Mouse (Mus musculus): Measurements from ENCODE around the gene Naaa. TPM values are rescaled to one million over a fixed set of nuclear protein-coding genes. Genes with fewer than 3 reads are reported as not detected.

The Naaa gene
- polyA plus RNA-seq, 1 experiment from 2014 or later = 12.9 TPM

Other genes starting within 250 kb of the Naaa start
- 4.0 and 4.5 TPM in 2 replicates for gene Cdkl2, start 234.3 kb downstream of the Naaa start, polyA plus RNA-seq (2015; fragmentation: Nextera tagmentation; extraction: Ambion mirVana)
- gene G3bp2, start 194.5 kb downstream of the Naaa start, polyA plus RNA-seq (2015; fragmentation: Nextera tagmentation; extraction: Ambion mirVana) = 124 and 144 TPM in 2 replicates
- gene Uso1, start 140.2 kb downstream of the Naaa start, polyA plus RNA-seq (2015; fragmentation: Nextera tagmentation; extraction: Ambion mirVana) = 37.7 and 38.3 TPM in 2 replicates
- not detected in 2 replicates for gene U90926, start 62.8 kb downstream of the Naaa start, polyA plus RNA-seq (2015; fragmentation: Nextera tagmentation; extraction: Ambion mirVana)
- 0.16 and 0.25 TPM in 2 replicates for gene Ppef2, start 21.9 kb downstream of the Naaa start, polyA plus RNA-seq (2015; fragmentation: Nextera tagmentation; extraction: Ambion mirVana)
- 24.7 and 30.8 TPM in 2 replicates for gene Sdad1, start 32.3 kb upstream of the Naaa start, polyA plus RNA-seq (2015; fragmentation: Nextera tagmentation; extraction: Ambion mirVana)
- not detected in 2 replicates for gene Cxcl9, start 49.9 kb upstream of the Naaa start, polyA plus RNA-seq (2015; fragmentation: Nextera tagmentation; extraction: Ambion mirVana)
- 9.3 and 12.6 TPM in 2 replicates for gene Art3, start 53.7 kb upstream of the Naaa start, polyA plus RNA-seq (2015; fragmentation: Nextera tagmentation; extraction: Ambion mirVana)
- gene Cxcl10, start 70.7 kb upstream of the Naaa start, polyA plus RNA-seq (2015; fragmentation: Nextera tagmentation; extraction: Ambion mirVana) = 0.57 and 2.7 TPM in 2 replicates
- gene Nup54, start 157.0 kb upstream of the Naaa start, polyA plus RNA-seq (2015; fragmentation: Nextera tagmentation; extraction: Ambion mirVana) = 52.5 and 57.3 TPM in 2 replicates
- 18.6 and 20.1 TPM in 2 replicates for gene Scarb2, start 228.7 kb upstream of the Naaa start, polyA plus RNA-seq (2015; fragmentation: Nextera tagmentation; extraction: Ambion mirVana)

Data from lung, embryonic 16.5 days (tissue).